Mouse (Mus musculus): ENCODE measurements around the gene Gm5475. TPM values are rescaled to one million over a fixed set of nuclear protein-coding genes. Genes with fewer than 3 reads are reported as not detected.

Gm5475 gene
- total RNA-seq, 1 experiment = not detected

- H3K4me3 ChIP-seq (ENCODE audit: insufficient read depth in 1 of 2, low read depth in 1 of 2, low read length in 2 of 2, poor library complexity in 1 of 2, severe bottlenecking in 1 of 2) = no peak overlapping the region
- TF ChIP-seq MAFK (IDR thresholded peaks at IDR 0.05; ENCODE audit: insufficient read depth, low read depth, low read length) = no peak
- no peak for TF ChIP-seq ZC3H11A (IDR thresholded peaks at IDR 0.05; ENCODE audit: borderline replicate concordance, low read depth, low read length)
- no peak for TF ChIP-seq CHD2 (IDR thresholded peaks at IDR 0.05; ENCODE audit: low read depth, low read length)
- no peak for TF ChIP-seq ZNF384 (IDR thresholded peaks at IDR 0.05; ENCODE audit: low read depth, low read length)
- TF ChIP-seq HCFC1 (IDR thresholded peaks at IDR 0.05; ENCODE audit: borderline replicate concordance, insufficient read depth, low read length) = no peak
- DNase-seq (ENCODE audit: low read depth, low spot score) = no peak
- H3K27ac ChIP-seq (ENCODE audit: insufficient read depth, low read depth, low read length, poor library complexity, severe bottlenecking) = no peak overlapping the region
- in situ Hi-C loops (cut with MboI; ENCODE audit: low sequenced_read_pairs in 2 of 2, unreplicated experiment in 2 of 2) = no loop called here
- H3K4me1 ChIP-seq (ENCODE audit: control insufficient read depth in 2 of 2, insufficient read depth in 2 of 2, low read length in 2 of 2, poor library complexity in 1 of 2) = peaks cover 0 to 3% of the 10 kb centered on the region in 2 experiments; a peak in 1 of 4 replicates
- H3K9ac ChIP-seq (ENCODE audit: insufficient read depth, low read depth, low read length, poor library complexity, severe bottlenecking) = no peak overlapping the region
- H3K9me3 ChIP-seq (ENCODE audit: control insufficient read depth, insufficient read depth, low read depth, low read length) = no peaks in the 10 kb centered on the region
- H3K36me3 ChIP-seq (ENCODE audit: control insufficient read depth, insufficient read depth, low read length, poor library complexity, severe bottlenecking) = no peaks in the 10 kb centered on the region
Observed at GRCm38 (mm10) chr15:100451245-100451644, 29.3 kb downstream of the Gm5475 start.

- no peak overlapping the region for H3K27ac ChIP-seq (ENCODE audit: insufficient read depth, low read depth, low read length, poor library complexity, severe bottlenecking)
- in situ Hi-C loops (cut with MboI; ENCODE audit: low sequenced_read_pairs in 2 of 2, unreplicated experiment in 2 of 2) = no loop called here
- H3K36me3 ChIP-seq (ENCODE audit: control insufficient read depth, insufficient read depth, low read length, poor library complexity, severe bottlenecking) = no peaks in the 10 kb centered on the region
- H3K4me3 ChIP-seq (ENCODE audit: insufficient read depth in 1 of 2, low read depth in 1 of 2, low read length in 2 of 2, poor library complexity in 1 of 2, severe bottlenecking in 1 of 2) = peak overlapping the region in 1 of 2 experiments; percentile 35; a peak in 3 of 4 replicates
- no peak overlapping the region for H3K9ac ChIP-seq (ENCODE audit: insufficient read depth, low read depth, low read length, poor library complexity, severe bottlenecking)
- peaks cover 0 to 3% of the 10 kb centered on the region in 2 experiments; a peak in 1 of 4 replicates for H3K4me1 ChIP-seq (ENCODE audit: control insufficient read depth in 2 of 2, insufficient read depth in 2 of 2, low read length in 2 of 2, poor library complexity in 1 of 2)
- no peaks in the 10 kb centered on the region for H3K9me3 ChIP-seq (ENCODE audit: control insufficient read depth, insufficient read depth, low read depth, low read length)
- no peak for TF ChIP-seq HCFC1 (IDR thresholded peaks at IDR 0.05; ENCODE audit: borderline replicate concordance, insufficient read depth, low read length)
- TF ChIP-seq CHD2 (IDR thresholded peaks at IDR 0.05; ENCODE audit: low read depth, low read length) = no peak
- no peak for TF ChIP-seq ZNF384 (IDR thresholded peaks at IDR 0.05; ENCODE audit: low read depth, low read length)
- no peak for TF ChIP-seq ZC3H11A (IDR thresholded peaks at IDR 0.05; ENCODE audit: borderline replicate concordance, low read depth, low read length)
- TF ChIP-seq MAFK (IDR thresholded peaks at IDR 0.05; ENCODE audit: insufficient read depth, low read depth, low read length) = no peak
- DNase-seq (ENCODE audit: low read depth, low spot score) = no peak
Observed at GRCm38 (mm10) chr15:100452486-100452885, 30.5 kb downstream of the Gm5475 start.

- H3K4me1 ChIP-seq (ENCODE audit: control insufficient read depth in 2 of 2, insufficient read depth in 2 of 2, low read length in 2 of 2, poor library complexity in 1 of 2) = peaks cover 3 to 5% of the 10 kb centered on the region in 2 experiments; a peak in 3 of 4 replicates
- no peak overlapping the region for H3K4me3 ChIP-seq (ENCODE audit: insufficient read depth in 1 of 2, low read depth in 1 of 2, low read length in 2 of 2, poor library complexity in 1 of 2, severe bottlenecking in 1 of 2)
- in situ Hi-C loops (cut with MboI; ENCODE audit: low sequenced_read_pairs in 2 of 2, unreplicated experiment in 2 of 2) = no loop called here
- TF ChIP-seq MAFK (IDR thresholded peaks at IDR 0.05; ENCODE audit: insufficient read depth, low read depth, low read length) (no peak), CHD2 (IDR thresholded peaks at IDR 0.05; ENCODE audit: low read depth, low read length) (no peak), ZC3H11A (IDR thresholded peaks at IDR 0.05; ENCODE audit: borderline replicate concordance, low read depth, low read length) (no peak)
- DNase-seq (ENCODE audit: low read depth, low spot score) = no peak
- H3K9ac ChIP-seq (ENCODE audit: insufficient read depth, low read depth, low read length, poor library complexity, severe bottlenecking) = no peak overlapping the region
- H3K36me3 ChIP-seq (ENCODE audit: control insufficient read depth, insufficient read depth, low read length, poor library complexity, severe bottlenecking) = no peaks in the 10 kb centered on the region
- no peak overlapping the region for H3K27ac ChIP-seq (ENCODE audit: insufficient read depth, low read depth, low read length, poor library complexity, severe bottlenecking)
- no peaks in the 10 kb centered on the region for H3K9me3 ChIP-seq (ENCODE audit: control insufficient read depth, insufficient read depth, low read depth, low read length)
Observed at GRCm38 (mm10) chr15:100456356-100456991, 34.5 kb downstream of the Gm5475 start.

GRCm38 (mm10) chr15:100457340-100457739 lies 35.4 kb downstream of the Gm5475 start:
- Histone ChIP-seq H3K27ac (ENCODE audit: insufficient read depth, low read depth, low read length, poor library complexity, severe bottlenecking) (no peak overlapping the region), H3K36me3 (ENCODE audit: control insufficient read depth, insufficient read depth, low read length, poor library complexity, severe bottlenecking) (no peaks in the 10 kb centered on the region), H3K4me3 (ENCODE audit: insufficient read depth in 1 of 2, low read depth in 1 of 2, low read length in 2 of 2, poor library complexity in 1 of 2, severe bottlenecking in 1 of 2) (no peak overlapping the region), H3K9me3 (ENCODE audit: control insufficient read depth, insufficient read depth, low read depth, low read length) (no peaks in the 10 kb centered on the region), H3K4me1 (ENCODE audit: control insufficient read depth in 2 of 2, insufficient read depth in 2 of 2, low read length in 2 of 2, poor library complexity in 1 of 2) (peaks cover 0 to 5% of the 10 kb centered on the region in 2 experiments; a peak in 3 of 4 replicates), H3K9ac (ENCODE audit: insufficient read depth, low read depth, low read length, poor library complexity, severe bottlenecking) (no peak overlapping the region)
- DNase-seq (ENCODE audit: low read depth, low spot score) = peak; percentile 90
- TF ChIP-seq ZC3H11A (IDR thresholded peaks at IDR 0.05; ENCODE audit: borderline replicate concordance, low read depth, low read length) = peak; percentile 73; the same call in 1 of the 2 replicates
- peak; percentile 55; the same call in 1 of the 2 replicates for TF ChIP-seq HCFC1 (IDR thresholded peaks at IDR 0.05; ENCODE audit: borderline replicate concordance, insufficient read depth, low read length)
- TF ChIP-seq MAFK (IDR thresholded peaks at IDR 0.05; ENCODE audit: insufficient read depth, low read depth, low read length) = no peak
- TF ChIP-seq CHD2 (IDR thresholded peaks at IDR 0.05; ENCODE audit: low read depth, low read length) = no peak
- in situ Hi-C loops (cut with MboI; ENCODE audit: low sequenced_read_pairs in 2 of 2, unreplicated experiment in 2 of 2) = no loop called here

All from ES-E14 (cell line).